Mouse (Mus musculus): ENCODE data around the gene Pf4. TPM values are rescaled to one million over a fixed set of nuclear protein-coding genes. Genes with fewer than 3 reads are reported as not detected.

The Pf4 gene
- polyA plus RNA-seq, 1 experiment from 2014 or later, result 62.3 TPM

- Histone ChIP-seq H3K9me3 (no peaks in the 10 kb centered on the region), H3K27ac (no peak overlapping the region), H3K27me3 (replicated peaks) (peaks cover 7% of the 10 kb centered on the region), H3K36me3 (no peaks in the 10 kb centered on the region), H3K4me2 (replicated peaks) (no peak overlapping the region), H3K4me3 (no peak overlapping the region), H3K9ac (no peak overlapping the region), H3K4me1 (peaks cover 8% of the 10 kb centered on the region)
- 79% methylated on average over 12 of the region's 12 CpGs for WGBS
- no peak for ATAC-seq (ENCODE audit: low FRiP score, low read depth)
Observed at GRCm38 (mm10) chr5:90763912-90764665, 8.1 kb upstream of the Pf4 start.

- Histone ChIP-seq H3K4me3 (no peak overlapping the region), H3K27me3 (replicated peaks) (no peaks in the 10 kb centered on the region), H3K4me1 (no peaks in the 10 kb centered on the region), H3K9me3 (no peaks in the 10 kb centered on the region), H3K36me3 (no peaks in the 10 kb centered on the region), H3K4me2 (replicated peaks) (no peak overlapping the region), H3K9ac (no peak overlapping the region), H3K27ac (no peak overlapping the region)
- WGBS, result 82% methylated on average over 8 of the region's 8 CpGs
- ATAC-seq (ENCODE audit: low FRiP score, low read depth), result no peak
Observed at GRCm38 (mm10) chr5:90765821-90766606, 6.2 kb upstream of the Pf4 start.

GRCm38 (mm10) chr5:90768218-90768617 lies 4.0 kb upstream of the Pf4 start, which contains the start of gene Ppbp:
Ppbp (plus strand) TSS chr5:90768518.
- Histone ChIP-seq H3K9ac (no peak within 1 kb of the TSS), H3K4me1 (no peaks in the 10 kb centered on the region), H3K36me3 (no peaks in the 10 kb centered on the region), H3K4me2 (replicated peaks) (no peak within 1 kb of the TSS), H3K4me3 (no peak within 1 kb of the TSS), H3K27ac (no peak within 1 kb of the TSS), H3K9me3 (no peaks in the 10 kb centered on the region), H3K27me3 (replicated peaks) (no peaks in the 10 kb centered on the region)
- 66% methylated on average over 3 of the region's 3 CpGs for WGBS
- ATAC-seq (ENCODE audit: low FRiP score, low read depth), result no peak

GRCm38 (mm10) chr5:90771369-90771768 lies 866 bp upstream of the Pf4 start:
- no peaks in the 10 kb centered on the region for H3K4me1 ChIP-seq
- no peak overlapping the region for H3K4me3 ChIP-seq
- no peaks in the 10 kb centered on the region for H3K9me3 ChIP-seq
- 74% methylated on average over 3 of the region's 3 CpGs for WGBS
- H3K27ac ChIP-seq, result no peak overlapping the region
- H3K9ac ChIP-seq, result no peak overlapping the region
- no peaks in the 10 kb centered on the region for H3K27me3 ChIP-seq (replicated peaks)
- no peak for ATAC-seq (ENCODE audit: low FRiP score, low read depth)
- H3K36me3 ChIP-seq, result no peaks in the 10 kb centered on the region
- no peak overlapping the region for H3K4me2 ChIP-seq (replicated peaks)

- H3K4me3 ChIP-seq, result no peak overlapping the region
- WGBS, result 97% methylated on average over 5 of the region's 5 CpGs
- no peak overlapping the region for H3K9ac ChIP-seq
- H3K27me3 ChIP-seq (replicated peaks), result no peaks in the 10 kb centered on the region
- H3K4me1 ChIP-seq, result no peaks in the 10 kb centered on the region
- no peak overlapping the region for H3K27ac ChIP-seq
- no peak for ATAC-seq (ENCODE audit: low FRiP score, low read depth)
- no peaks in the 10 kb centered on the region for H3K9me3 ChIP-seq
- H3K4me2 ChIP-seq (replicated peaks), result no peak overlapping the region
- H3K36me3 ChIP-seq, result no peaks in the 10 kb centered on the region
Observed at GRCm38 (mm10) chr5:90775562-90775961, 3.3 kb downstream of the Pf4 start.

- Histone ChIP-seq H3K4me3 (no peak overlapping the region), H3K36me3 (no peaks in the 10 kb centered on the region), H3K9me3 (no peaks in the 10 kb centered on the region), H3K27me3 (replicated peaks) (no peaks in the 10 kb centered on the region), H3K4me1 (no peaks in the 10 kb centered on the region), H3K9ac (no peak overlapping the region), H3K27ac (no peak overlapping the region), H3K4me2 (replicated peaks) (no peak overlapping the region)
- 87% methylated on average over 10 of the region's 10 CpGs for WGBS
- no peak for ATAC-seq (ENCODE audit: low FRiP score, low read depth)
Observed at GRCm38 (mm10) chr5:90777621-90778020, 5.4 kb downstream of the Pf4 start.

GRCm38 (mm10) chr5:90778856-90779255 lies 6.6 kb downstream of the Pf4 start:
- H3K36me3 ChIP-seq, result no peaks in the 10 kb centered on the region
- H3K27me3 ChIP-seq (replicated peaks), result no peaks in the 10 kb centered on the region
- 85% methylated on average over 6 of the region's 6 CpGs for WGBS
- H3K4me1 ChIP-seq, result no peaks in the 10 kb centered on the region
- no peak for ATAC-seq (ENCODE audit: low FRiP score, low read depth)
- no peak overlapping the region for H3K9ac ChIP-seq
- no peak overlapping the region for H3K4me3 ChIP-seq
- H3K4me2 ChIP-seq (replicated peaks), result no peak overlapping the region
- H3K27ac ChIP-seq, result no peak overlapping the region
- no peaks in the 10 kb centered on the region for H3K9me3 ChIP-seq

- no peak overlapping the region for H3K9ac ChIP-seq
- H3K4me3 ChIP-seq, result no peak overlapping the region
- H3K4me2 ChIP-seq (replicated peaks), result no peak overlapping the region
- H3K36me3 ChIP-seq, result no peaks in the 10 kb centered on the region
- WGBS, result 81% methylated on average over 3 of the region's 3 CpGs
- no peak for ATAC-seq (ENCODE audit: low FRiP score, low read depth)
- no peaks in the 10 kb centered on the region for H3K27me3 ChIP-seq (replicated peaks)
- H3K4me1 ChIP-seq, result 0 out of 2 replicates have a peak, but pooled peaks cover 4% of the 10 kb centered on the region
- no peak overlapping the region for H3K27ac ChIP-seq
- H3K9me3 ChIP-seq, result no peaks in the 10 kb centered on the region
Observed at GRCm38 (mm10) chr5:90783697-90784096, 11.5 kb downstream of the Pf4 start.

GRCm38 (mm10) chr5:90785659-90786588 lies 13.7 kb downstream of the Pf4 start, which contains the start of gene Cxcl3:
Cxcl3 (plus strand) TSS chr5:90786103.
- H3K9ac ChIP-seq, result no peak within 1 kb of the TSS
- H3K4me2 ChIP-seq (replicated peaks), result peak within 1 kb of the TSS; percentile 67
- H3K36me3 ChIP-seq, result no peaks in the 10 kb centered on the region
- no peaks in the 10 kb centered on the region for H3K27me3 ChIP-seq (replicated peaks)
- H3K9me3 ChIP-seq, result no peaks in the 10 kb centered on the region
- WGBS, result 17% methylated on average over 26 of the region's 26 CpGs
- peak; percentile 81 for ATAC-seq (ENCODE audit: low FRiP score, low read depth)
- peak within 1 kb of the TSS; percentile 27 for H3K4me3 ChIP-seq
- H3K4me1 ChIP-seq, result 0 out of 2 replicates have a peak, but pooled peaks cover 4% of the 10 kb centered on the region
- H3K27ac ChIP-seq, result no peak within 1 kb of the TSS

GRCm38 (mm10) chr5:90788114-90788513 lies 15.9 kb downstream of the Pf4 start:
- 78% methylated on average over 4 of the region's 4 CpGs for WGBS
- no peaks in the 10 kb centered on the region for H3K36me3 ChIP-seq
- H3K27me3 ChIP-seq (replicated peaks), result no peaks in the 10 kb centered on the region
- H3K4me3 ChIP-seq, result no peak overlapping the region
- no peak for ATAC-seq (ENCODE audit: low FRiP score, low read depth)
- H3K4me2 ChIP-seq (replicated peaks), result no peak overlapping the region
- H3K27ac ChIP-seq, result no peak overlapping the region
- H3K4me1 ChIP-seq, result 0 out of 2 replicates have a peak, but pooled peaks cover 4% of the 10 kb centered on the region
- H3K9me3 ChIP-seq, result no peaks in the 10 kb centered on the region
- H3K9ac ChIP-seq, result no peak overlapping the region

GRCm38 (mm10) chr5:90789306-90790073 lies 17.3 kb downstream of the Pf4 start:
- Histone ChIP-seq H3K9me3 (no peaks in the 10 kb centered on the region), H3K27ac (no peak overlapping the region), H3K9ac (no peak overlapping the region), H3K4me1 (0 out of 2 replicates have a peak, but pooled peaks cover 4% of the 10 kb centered on the region), H3K36me3 (no peaks in the 10 kb centered on the region), H3K4me2 (replicated peaks) (no peak overlapping the region), H3K4me3 (no peak overlapping the region), H3K27me3 (replicated peaks) (no peaks in the 10 kb centered on the region)
- ATAC-seq (ENCODE audit: low FRiP score, low read depth), result no peak
- 77% methylated on average over 11 of the region's 11 CpGs for WGBS

Data from neural tube, embryonic 12.5 days (tissue).